Mouse (Mus musculus): ENCODE measurements around the gene Mcoln3. TPM values are rescaled to one million over a fixed set of nuclear protein-coding genes. Genes with fewer than 3 reads are reported as not detected.
A peak's percentile ranks its signal among the peaks of the same experiment; 100 is the strongest.

Gene Mcoln3
- polyA plus RNA-seq, 1 experiment from 2014 or later = 4.4 TPM

DNA sequence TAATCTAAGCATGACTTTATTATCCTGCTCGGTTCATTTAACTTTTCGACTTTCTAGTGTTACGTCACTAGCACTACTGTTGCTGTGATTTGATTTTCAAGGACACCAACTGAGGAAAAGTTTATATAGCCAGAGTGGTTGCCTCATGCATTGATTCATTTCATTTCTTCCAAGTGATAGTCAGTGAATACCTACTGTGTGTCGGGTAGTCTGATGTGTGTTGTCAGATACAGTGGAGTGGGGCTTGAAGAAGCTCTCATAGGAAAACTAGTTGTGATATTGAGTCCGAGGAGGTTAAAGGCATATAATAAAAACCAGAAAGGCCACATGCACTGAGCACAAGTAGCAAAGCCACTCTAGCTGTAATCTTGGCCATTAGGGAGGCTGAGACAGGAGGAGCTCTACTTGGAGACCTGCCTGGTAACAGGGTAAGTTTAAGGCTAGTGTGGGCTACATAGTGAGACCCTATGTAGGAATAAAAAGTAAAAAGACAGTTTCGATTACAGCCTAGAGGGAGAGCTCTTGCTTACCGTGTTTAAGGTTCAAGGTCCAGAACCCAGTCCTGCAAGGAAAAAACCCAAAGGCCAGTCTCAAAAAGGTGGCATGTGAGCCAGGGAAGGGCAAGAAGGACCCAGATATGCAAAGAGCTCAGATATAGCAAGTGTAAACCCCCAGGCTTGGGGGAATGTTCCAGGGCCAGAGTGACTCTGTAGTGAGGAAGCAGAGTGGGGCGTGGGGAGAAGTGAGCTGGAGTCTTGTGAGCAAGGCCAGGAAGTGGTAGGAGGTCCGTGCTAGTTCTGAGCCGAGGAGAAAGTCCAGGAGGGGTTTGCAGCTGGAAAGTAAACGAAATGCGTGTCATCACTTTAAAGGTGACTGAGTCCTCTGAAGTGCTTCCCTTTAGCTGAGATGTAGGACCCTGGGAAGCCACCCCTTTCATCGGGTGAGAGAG, 38.7 kb downstream of the Mcoln3 start:
- no peak for ATAC-seq (ENCODE audit: low FRiP score)
- WGBS = 81% methylated on average over 13 of the region's 13 CpGs
- Histone ChIP-seq H3K4me3 (no peak overlapping the region), H3K27ac (no peak overlapping the region), H3K27me3 (peaks cover 16% of the 10 kb centered on the region), H3K4me2 (replicated peaks) (no peak overlapping the region), H3K9me3 (replicated peaks) (no peaks in the 10 kb centered on the region), H3K4me1 (peaks cover 5% of the 10 kb centered on the region), H3K36me3 (no peaks in the 10 kb centered on the region), H3K9ac (no peak overlapping the region)

DNA sequence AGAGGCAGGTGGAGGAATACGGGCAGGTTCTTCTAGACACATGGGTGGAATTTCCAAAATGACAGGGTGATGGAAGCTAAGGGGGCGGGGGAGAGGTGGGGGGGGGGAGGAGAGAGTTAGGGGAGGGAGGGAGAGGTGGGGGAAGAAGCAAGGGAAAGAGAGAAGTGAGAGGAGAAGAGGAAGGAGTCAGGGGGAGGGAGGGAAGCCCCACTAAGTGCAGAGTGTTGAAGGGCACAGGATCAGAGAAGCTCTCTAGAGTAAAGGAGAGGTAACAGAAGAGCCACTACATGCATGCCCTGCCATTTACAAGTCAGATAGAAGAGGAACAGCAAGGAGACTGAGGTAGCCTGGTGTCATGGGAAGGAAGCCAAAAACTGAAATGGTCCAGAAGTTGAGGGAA, 39.6 kb downstream of the Mcoln3 start:
- Histone ChIP-seq H3K36me3 (no peaks in the 10 kb centered on the region), H3K27ac (no peak overlapping the region), H3K4me1 (peaks cover 5% of the 10 kb centered on the region), H3K9me3 (replicated peaks) (no peaks in the 10 kb centered on the region), H3K27me3 (peaks cover 8% of the 10 kb centered on the region), H3K4me3 (no peak overlapping the region), H3K9ac (no peak overlapping the region), H3K4me2 (replicated peaks) (no peak overlapping the region)
- no peak for ATAC-seq (ENCODE audit: low FRiP score)
- WGBS = 88% methylated on average over 2 of the region's 2 CpGs

DNA sequence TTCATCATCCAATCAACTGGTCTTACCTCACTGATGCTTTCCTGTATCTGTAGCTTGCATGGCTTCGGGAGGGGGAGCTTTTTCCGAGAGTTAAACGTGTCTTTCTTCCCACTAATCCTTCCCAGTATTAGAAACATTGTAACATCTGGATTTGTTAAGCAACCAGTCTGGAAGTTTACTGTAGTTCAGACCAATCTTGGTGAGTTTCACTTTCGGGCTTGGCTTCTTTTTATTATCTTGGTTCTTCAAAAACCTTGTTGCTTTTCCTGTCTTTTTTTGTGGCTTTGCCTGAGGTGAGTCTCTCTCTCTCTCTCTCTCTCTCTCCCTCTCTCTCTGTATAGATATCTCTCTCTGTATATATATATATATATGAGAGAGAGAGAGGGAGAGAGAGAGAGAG, 40.8 kb downstream of the Mcoln3 start:
- Histone ChIP-seq H3K9ac (no peak overlapping the region), H3K36me3 (no peaks in the 10 kb centered on the region), H3K4me2 (replicated peaks) (no peak overlapping the region), H3K4me1 (peaks cover 5% of the 10 kb centered on the region), H3K27me3 (0 out of 2 replicates have a peak, but pooled peaks cover 5% of the 10 kb centered on the region), H3K4me3 (no peak overlapping the region), H3K27ac (no peak overlapping the region), H3K9me3 (replicated peaks) (no peaks in the 10 kb centered on the region)
- 74% methylated on average over 4 of the region's 4 CpGs for whole genome bisulfite sequencing
- ATAC-seq (ENCODE audit: low FRiP score) = no peak

DNA sequence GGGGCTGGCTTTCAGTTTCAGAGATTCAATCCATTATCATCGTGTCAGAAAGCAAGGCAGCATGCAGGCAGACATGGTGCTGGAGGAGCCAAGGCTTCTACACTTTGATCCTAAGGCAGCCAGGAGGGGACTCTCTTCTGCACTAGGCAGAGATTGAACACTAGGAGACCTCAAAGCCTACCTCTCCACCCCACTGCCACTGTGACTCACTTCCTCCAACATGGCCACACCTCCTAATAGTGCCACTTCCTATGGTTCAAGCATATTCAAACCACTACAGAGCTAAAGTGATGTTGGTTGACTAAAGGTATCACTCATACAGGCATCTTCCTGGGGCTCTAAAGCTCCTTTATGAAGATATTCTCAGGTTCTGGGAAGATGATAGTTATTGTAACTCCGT, 42.1 kb downstream of the Mcoln3 start:
- Histone ChIP-seq H3K27ac (no peak overlapping the region), H3K36me3 (no peaks in the 10 kb centered on the region), H3K4me3 (no peak overlapping the region), H3K27me3 (0 out of 2 replicates have a peak, but pooled peaks cover 5% of the 10 kb centered on the region), H3K4me1 (no peaks in the 10 kb centered on the region), H3K9ac (no peak overlapping the region), H3K4me2 (replicated peaks) (no peak overlapping the region), H3K9me3 (replicated peaks) (no peaks in the 10 kb centered on the region)
- 92% methylated on average over 2 of the region's 2 CpGs for WGBS
- ATAC-seq (ENCODE audit: low FRiP score) = no peak

DNA sequence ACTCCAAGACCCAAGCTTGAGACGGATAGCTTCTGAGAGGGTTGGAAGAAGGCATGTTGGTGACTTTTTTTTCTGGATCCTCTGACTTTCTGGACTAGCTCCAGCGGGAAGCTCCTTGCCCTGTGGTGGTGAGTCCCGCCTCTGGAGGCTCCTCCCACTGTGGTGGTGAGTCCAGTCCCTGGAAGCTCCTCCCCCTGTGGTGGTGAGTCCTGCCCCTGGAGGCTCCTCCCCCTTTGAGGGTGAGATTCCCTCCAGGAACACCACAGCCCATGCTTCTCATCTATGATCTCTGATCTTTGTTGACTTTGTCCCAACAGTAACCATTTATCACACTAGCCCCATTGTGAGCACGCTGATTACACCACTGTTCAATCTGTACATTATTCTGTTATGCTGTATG, 44.9 kb downstream of the Mcoln3 start:
- no peak overlapping the region for H3K4me2 ChIP-seq (replicated peaks)
- no peak for ATAC-seq (ENCODE audit: low FRiP score)

DNA sequence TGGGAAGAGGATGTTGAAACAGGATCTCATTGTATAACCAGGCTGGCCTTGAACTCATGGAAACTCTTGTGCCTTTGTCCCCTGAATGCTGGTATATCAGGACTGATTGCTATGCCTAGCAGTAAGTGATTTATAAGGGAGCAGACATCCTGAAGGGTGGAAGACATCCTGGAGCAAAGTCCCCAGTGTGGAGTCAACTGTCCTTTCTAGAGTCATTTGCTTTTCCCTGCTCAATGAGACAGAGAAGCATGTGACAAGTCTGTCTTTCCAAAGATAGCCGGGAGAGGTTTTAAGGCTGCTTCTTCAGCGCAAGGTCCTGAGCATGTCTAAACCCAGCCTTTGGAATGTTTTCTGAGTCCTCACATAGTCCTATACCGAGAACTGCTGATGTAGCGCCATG, 52.1 kb downstream of the Mcoln3 start:
- Histone ChIP-seq H3K27ac (no peak overlapping the region), H3K27me3 (no peaks in the 10 kb centered on the region), H3K4me2 (replicated peaks) (no peak overlapping the region), H3K9me3 (replicated peaks) (no peaks in the 10 kb centered on the region), H3K4me3 (no peak overlapping the region), H3K36me3 (no peaks in the 10 kb centered on the region), H3K4me1 (no peaks in the 10 kb centered on the region), H3K9ac (no peak overlapping the region)
- WGBS = 89% methylated on average over 4 of the region's 4 CpGs
- no peak for ATAC-seq (ENCODE audit: low FRiP score)

More for the DNA sequence above, 44.9 kb downstream of the Mcoln3 start:
- no peaks in the 10 kb centered on the region for H3K36me3 ChIP-seq
- H3K4me3 ChIP-seq = no peak overlapping the region
- no peaks in the 10 kb centered on the region for H3K27me3 ChIP-seq
- no peak overlapping the region for H3K9ac ChIP-seq
- no peak overlapping the region for H3K27ac ChIP-seq
- no peaks in the 10 kb centered on the region for H3K4me1 ChIP-seq
- 78% methylated on average over 4 of the region's 4 CpGs for WGBS
- H3K9me3 ChIP-seq (replicated peaks) = no peaks in the 10 kb centered on the region

DNA sequence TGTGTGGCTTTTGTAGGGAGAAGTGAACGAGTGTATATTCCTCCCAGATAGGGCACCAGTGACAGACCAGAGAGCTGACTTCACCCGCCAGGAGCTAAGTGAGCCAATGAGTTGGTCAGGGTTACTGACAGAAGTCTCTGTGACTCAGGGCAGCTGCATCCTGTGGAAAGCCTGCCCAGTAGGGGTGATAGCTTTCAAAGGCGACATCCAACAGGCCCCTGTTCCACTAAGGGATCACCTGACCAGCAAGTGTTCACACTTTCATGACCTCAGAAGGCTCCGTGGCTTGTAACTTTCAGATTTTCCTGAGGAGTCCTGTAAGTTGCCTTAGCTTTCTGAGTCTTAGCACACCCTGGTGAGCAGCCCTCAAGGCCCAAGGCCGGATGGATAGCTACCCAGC, 55.8 kb downstream of the Mcoln3 start:
- Histone ChIP-seq H3K4me1 (no peaks in the 10 kb centered on the region), H3K27me3 (no peaks in the 10 kb centered on the region)
- no peak for ATAC-seq (ENCODE audit: low FRiP score)

DNA sequence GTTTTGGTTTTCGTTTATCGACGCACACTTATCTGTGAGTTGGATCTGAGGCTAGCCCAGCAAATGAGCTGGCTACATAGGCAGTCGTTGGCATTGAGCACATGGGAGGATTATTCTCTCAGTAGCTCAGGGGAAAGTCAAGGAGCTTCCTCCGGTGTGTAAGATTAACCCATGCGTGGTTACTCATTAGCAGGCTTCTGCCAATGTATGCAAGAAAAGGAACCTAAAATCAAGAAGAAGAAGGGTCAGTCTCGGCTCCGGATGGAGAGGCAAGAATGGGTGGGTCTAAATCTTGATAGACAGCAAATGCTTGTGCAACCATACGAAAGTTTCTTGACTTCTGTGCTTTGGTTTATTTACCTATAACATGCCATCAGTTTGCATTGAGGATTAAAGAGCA, 57.0 kb downstream of the Mcoln3 start:
- Histone ChIP-seq H3K9me3 (replicated peaks) (no peaks in the 10 kb centered on the region), H3K4me2 (replicated peaks) (no peak overlapping the region), H3K9ac (no peak overlapping the region), H3K4me3 (no peak overlapping the region), H3K36me3 (no peaks in the 10 kb centered on the region), H3K4me1 (no peaks in the 10 kb centered on the region), H3K27me3 (peaks cover under 1% of the 10 kb centered on the region; the same call in 1 of the 2 replicates), H3K27ac (no peak overlapping the region)
- 90% methylated on average over 9 of the region's 9 CpGs for WGBS
- no peak for ATAC-seq (ENCODE audit: low FRiP score)

More for the DNA sequence above, 55.8 kb downstream of the Mcoln3 start:
- Histone ChIP-seq H3K9me3 (replicated peaks) (no peaks in the 10 kb centered on the region), H3K36me3 (no peaks in the 10 kb centered on the region), H3K4me2 (replicated peaks) (no peak overlapping the region), H3K4me3 (no peak overlapping the region), H3K9ac (no peak overlapping the region), H3K27ac (no peak overlapping the region)
- 73% methylated on average over 5 of the region's 5 CpGs for WGBS

DNA sequence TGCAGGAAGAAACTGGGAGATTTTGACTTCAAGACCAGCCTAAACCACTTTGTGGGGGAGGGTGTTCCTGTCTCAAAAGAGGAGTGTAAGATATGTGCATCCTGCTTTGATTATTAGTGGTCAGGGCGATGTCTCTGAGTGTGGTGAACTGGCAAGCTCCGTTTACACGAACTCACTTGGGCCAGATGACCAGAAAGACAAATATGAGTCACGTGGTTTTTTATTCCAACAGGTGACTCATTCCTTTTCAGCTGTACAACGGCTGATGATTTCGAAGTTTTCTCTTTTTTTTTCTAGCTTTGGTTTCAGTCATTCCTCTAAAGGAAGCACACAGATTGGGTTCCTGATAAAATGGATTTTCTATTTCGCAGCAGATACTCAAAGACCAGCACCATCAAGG, 60.0 kb downstream of the Mcoln3 start:
- no peak overlapping the region for H3K27ac ChIP-seq
- no peaks in the 10 kb centered on the region for H3K36me3 ChIP-seq
- 83% methylated on average over 7 of the region's 7 CpGs for WGBS
- no peak overlapping the region for H3K4me3 ChIP-seq
- no peaks in the 10 kb centered on the region for H3K4me1 ChIP-seq
- no peaks in the 10 kb centered on the region for H3K9me3 ChIP-seq (replicated peaks)
- H3K4me2 ChIP-seq (replicated peaks) = peak overlapping the region; percentile 42; the same call in 1 of the 2 replicates
- H3K27me3 ChIP-seq = peaks cover 15% of the 10 kb centered on the region
- ATAC-seq (ENCODE audit: low FRiP score) = no peak
- H3K9ac ChIP-seq = no peak overlapping the region

DNA sequence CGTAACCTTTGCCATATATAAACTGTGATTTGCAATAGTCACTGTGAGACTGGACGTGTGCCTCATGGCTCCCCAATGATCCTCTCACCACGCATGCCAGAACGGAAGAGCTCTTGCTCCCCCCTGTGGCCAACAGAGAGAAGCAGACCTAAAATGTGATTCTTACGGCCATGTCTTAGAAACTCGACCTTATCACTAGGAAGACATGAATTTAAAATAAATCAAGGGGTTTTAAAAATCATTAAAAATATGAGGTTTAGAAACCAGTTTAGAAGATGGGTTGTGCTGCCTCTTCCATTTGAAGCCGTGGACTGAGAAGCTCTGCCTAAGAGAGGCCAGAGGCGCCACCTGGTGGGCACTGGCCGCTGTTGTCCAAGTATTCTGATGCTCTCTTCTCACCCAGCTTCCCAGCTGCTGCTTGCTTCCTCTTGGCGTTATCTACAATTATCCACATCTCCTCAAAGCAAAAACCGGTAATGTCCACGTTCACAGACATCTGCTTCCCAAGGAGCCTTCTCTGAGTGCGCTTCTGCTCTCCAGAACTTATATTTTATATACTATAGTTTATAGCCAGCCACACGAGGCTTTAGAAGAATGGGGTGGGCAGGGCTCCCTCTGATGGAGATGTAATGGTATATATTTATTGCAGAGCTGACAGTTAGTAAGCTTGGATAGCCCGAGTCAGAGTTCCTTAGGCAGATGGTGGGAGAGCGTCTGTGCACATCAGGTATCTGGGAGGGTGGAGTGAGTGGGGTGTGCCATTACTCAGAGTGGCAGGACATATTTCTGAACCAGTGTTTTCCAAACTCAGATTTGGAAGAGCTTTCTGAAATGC, 60.7 kb downstream of the Mcoln3 start:
- H3K27ac ChIP-seq = no peak overlapping the region
- WGBS = 7% methylated on average over 16 of the region's 16 CpGs
- peak overlapping the region; percentile 19 for H3K4me3 ChIP-seq

DNA sequence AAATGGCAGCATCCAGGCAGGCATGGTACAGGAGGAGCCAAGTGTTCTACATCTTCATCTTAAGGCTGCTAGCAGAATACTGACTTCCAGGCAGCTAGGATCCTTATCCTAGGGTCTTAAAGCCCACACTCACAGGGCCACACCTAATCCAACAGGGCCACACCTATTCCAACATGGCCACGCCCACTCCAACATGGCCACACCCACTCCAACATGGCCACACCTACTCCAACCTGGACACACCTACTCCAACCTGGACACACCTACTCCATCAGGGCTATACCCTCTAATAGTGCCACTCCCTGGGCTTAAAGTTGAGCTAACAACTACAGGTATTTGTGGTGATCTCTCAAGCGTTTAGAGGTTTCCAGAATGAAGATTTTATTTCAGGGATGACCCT, 63.1 kb downstream of the Mcoln3 start:
- Histone ChIP-seq H3K27ac (no peak overlapping the region), H3K4me2 (replicated peaks) (no peak overlapping the region), H3K27me3 (peaks cover 35% of the 10 kb centered on the region), H3K9ac (no peak overlapping the region), H3K4me1 (no peaks in the 10 kb centered on the region; the same call in 1 of the 2 replicates), H3K36me3 (no peaks in the 10 kb centered on the region), H3K9me3 (replicated peaks) (no peaks in the 10 kb centered on the region), H3K4me3 (no peak overlapping the region)
- 39% methylated on average over 2 of the region's 2 CpGs for WGBS
- ATAC-seq (ENCODE audit: low FRiP score) = no peak

More for the DNA sequence above, 60.7 kb downstream of the Mcoln3 start:
- Histone ChIP-seq H3K27me3 (peaks cover 19% of the 10 kb centered on the region), H3K9me3 (replicated peaks) (no peaks in the 10 kb centered on the region), H3K36me3 (no peaks in the 10 kb centered on the region), H3K4me2 (replicated peaks) (peak overlapping the region; percentile 42), H3K4me1 (no peaks in the 10 kb centered on the region), H3K9ac (no peak overlapping the region)
- peak; percentile 87 for ATAC-seq (ENCODE audit: low FRiP score)

DNA sequence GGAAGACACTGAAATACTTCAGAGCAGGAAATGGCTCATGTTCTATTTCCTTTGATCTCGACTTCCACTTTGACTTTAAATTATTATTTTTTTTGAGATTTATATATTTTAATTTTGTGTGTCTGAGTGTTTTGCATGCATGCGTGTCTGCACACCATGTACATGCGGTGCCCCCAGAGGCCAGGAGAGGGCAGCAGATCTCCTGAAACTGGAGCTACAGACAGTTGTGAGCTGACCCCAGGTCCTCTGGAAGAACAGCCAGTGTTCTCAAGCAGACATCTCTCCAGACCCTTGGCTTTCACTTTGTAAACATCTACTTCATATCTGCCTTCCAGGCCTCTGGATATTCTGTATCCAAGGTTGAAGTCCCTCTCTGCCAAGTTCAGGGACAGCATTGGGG, 63.7 kb downstream of the Mcoln3 start:
- Histone ChIP-seq H3K27me3 (peaks cover 35% of the 10 kb centered on the region), H3K9me3 (replicated peaks) (no peaks in the 10 kb centered on the region), H3K36me3 (no peaks in the 10 kb centered on the region), H3K27ac (no peak overlapping the region), H3K4me3 (no peak overlapping the region), H3K4me1 (no peaks in the 10 kb centered on the region; the same call in 1 of the 2 replicates), H3K4me2 (replicated peaks) (no peak overlapping the region), H3K9ac (no peak overlapping the region)
- 36% methylated on average over 3 of the region's 3 CpGs for WGBS
- no peak for ATAC-seq (ENCODE audit: low FRiP score)

Measured in hindbrain, embryonic 12.5 days (tissue).